Mouse (Mus musculus) CD8-positive naive resting alpha-beta T cell, adult 2 months (primary cell): ENCODE results near the gene Gbp5.
"Not testable (repeated sequence)": the region's sequence is repeated elsewhere in the genome, so short reads cannot be mapped to it uniquely, and the experiment has no call there.

Experiments used
- DNase-seq, 2 experiments: peaks; one replicate each; pipeline ENCODE4 v3.0.0; 2022; ENCODE audit warnings: low read depth in 2 of 2, low spot score in 2 of 2

Gene Gbp5

DNA sequence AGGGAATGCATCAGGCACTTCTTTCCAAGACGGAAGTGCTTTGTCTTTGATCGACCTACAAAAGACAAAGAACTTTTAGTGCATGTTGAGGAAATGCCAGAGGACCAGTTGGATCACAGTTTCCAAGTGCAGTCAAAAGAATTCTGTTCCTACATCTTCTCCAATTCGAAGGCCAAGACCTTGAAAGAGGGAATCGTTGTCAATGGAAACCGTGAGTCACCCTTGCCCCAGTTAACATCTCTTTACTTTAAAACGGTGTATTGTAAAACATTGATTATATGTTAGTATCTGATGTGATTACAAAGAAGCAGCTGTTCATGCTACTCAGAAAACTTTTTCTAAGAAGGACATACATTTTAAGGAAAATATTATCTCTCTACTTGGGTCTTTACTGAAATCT lies 47.6 kb downstream of the Gbp5 start:
- no peak for DNase-seq

GRCm38 (mm10) chr3:142542776-142543175 lies 49.0 kb downstream of the Gbp5 start:
- not testable (repeated sequence) for DNase-seq

- peak in 1 of 2 experiments; percentile 16 for DNase-seq
These were observed 52.9 kb downstream of the Gbp5 start for GRCm38 (mm10) chr3:142546690-142547089.

- no peak for DNase-seq
These were observed 56.4 kb downstream of the Gbp5 start for GRCm38 (mm10) chr3:142550052-142550676.

- no peak for DNase-seq
These were observed 60.8 kb downstream of the Gbp5 start for GRCm38 (mm10) chr3:142554601-142555000.

- DNase-seq: no peak
These were observed 61.8 kb downstream of the Gbp5 start for GRCm38 (mm10) chr3:142555623-142556022.

GRCm38 (mm10) chr3:142559632-142560228 lies 66.0 kb downstream of the Gbp5 start, which contains the start of gene Gbp3:
Gbp3 (plus strand) TSS chr3:142560026.
- DNase-seq: peak in 1 of 2 experiments; percentile 12

DNA sequence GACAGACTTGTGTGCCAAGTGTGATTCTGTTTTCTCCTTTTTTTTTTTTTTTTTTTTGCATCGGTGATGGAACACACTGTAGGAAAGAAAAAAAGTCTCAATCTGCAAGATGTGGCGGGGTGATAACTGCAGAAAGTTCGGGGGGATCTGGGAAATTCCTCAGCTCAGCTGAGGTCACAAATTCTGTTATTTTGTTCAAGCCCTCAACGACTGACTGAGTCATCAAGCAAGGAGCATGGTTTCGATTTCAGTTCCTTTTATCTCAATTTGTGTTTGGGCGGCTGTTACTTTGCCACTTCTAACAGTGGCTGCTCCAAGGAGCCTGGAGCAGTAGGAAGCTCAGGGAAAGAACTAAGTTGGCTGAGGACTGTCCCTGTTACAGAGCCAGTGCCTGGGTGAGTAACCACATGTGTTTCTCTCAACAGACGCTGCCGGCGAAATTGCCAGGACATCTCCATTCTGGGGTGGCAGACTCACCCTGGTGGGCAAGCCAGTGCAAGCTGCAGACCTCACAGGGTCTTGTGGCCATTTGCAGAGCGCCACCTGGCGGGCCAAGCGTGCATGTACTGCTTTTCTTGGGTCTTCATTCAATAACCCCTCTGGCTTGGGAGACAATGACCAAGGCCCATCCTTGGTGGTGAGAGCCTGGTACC lies 66.6 kb downstream of the Gbp5 start:
- DNase-seq: peak; percentile 81 to 85

DNA sequence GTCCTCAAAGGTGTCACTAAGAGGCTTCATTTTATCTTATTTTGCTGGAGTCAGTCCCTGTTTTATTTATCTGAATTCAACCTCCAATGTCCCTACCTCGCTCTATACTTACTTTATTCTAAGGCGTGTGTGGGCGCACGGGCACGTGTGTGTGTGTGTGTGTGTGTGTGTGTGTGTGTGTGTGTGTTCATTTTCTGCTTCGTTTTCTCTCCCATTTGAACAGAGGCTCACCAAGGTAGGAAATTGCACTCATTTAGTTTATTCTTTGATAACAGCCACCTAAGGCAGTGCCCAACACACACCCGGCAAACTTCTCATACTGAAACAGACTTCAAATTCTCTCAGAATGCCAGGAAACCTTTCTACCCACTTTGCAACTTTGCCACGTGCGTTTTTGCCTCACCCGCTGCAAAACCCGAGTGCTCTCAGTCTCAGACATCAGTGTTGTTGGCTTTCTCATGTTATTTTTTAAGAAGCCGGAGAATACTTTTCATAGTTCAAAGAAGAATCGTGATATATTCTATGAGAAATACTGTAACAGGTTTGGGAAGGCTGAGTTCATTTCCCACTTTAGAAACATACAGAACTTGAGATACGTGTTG lies 67.4 kb downstream of the Gbp5 start:
- no peak for DNase-seq

DNA sequence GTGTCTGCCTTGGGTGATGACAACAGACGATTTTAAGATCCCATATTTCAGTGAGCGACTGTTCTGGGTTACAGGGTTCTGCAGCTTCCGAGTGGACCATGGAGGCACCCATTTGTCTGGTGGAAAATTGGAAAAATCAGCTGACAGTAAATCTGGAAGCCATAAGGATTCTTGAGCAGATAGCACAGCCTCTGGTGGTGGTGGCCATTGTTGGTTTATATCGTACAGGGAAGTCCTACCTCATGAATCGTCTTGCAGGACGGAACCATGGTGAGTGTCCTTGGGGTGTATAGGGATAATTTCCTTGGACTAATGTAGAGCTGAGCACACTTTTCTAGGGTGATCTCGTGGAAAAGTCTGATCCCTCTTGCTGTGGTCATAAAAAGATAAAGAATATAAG lies 67.9 kb downstream of the Gbp5 start:
- DNase-seq: no peak

DNA sequence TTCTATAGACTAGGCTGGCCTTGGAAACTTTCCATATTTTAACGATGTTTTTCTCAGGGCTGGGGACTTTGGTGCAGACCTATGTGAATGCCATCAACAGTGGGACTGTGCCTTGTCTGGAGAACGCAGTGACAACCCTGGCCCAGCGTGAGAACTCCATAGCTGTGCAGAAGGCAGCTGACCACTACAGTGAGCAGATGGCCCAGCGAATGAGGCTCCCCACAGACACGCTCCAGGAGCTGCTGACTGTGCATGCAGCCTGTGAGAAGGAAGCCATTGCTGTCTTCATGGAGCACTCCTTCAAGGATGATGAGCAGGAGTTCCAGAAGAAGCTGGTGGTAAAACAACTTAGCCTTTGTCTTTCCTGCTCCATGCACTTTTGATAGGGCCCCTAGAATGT lies 73.7 kb downstream of the Gbp5 start:
- not testable (repeated sequence) for DNase-seq

- DNase-seq: no peak
These were observed 77.0 kb downstream of the Gbp5 start for GRCm38 (mm10) chr3:142570738-142571137.
